Mouse (Mus musculus): ENCODE measurements around the gene Slc9b2.

GRCm38 (mm10) chr3:135351857-135352256 lies 44.4 kb downstream of the Slc9b2 start:
- TF ChIP-seq GATA1 (IDR thresholded peaks at IDR 0.05; ENCODE audit: borderline replicate concordance, low read length) (no peak), FLI1 (IDR thresholded peaks at IDR 0.05; ENCODE audit: low read length) (no peak)
